Mouse (Mus musculus): Measurements from ENCODE around the gene Gm28576. TPM values are rescaled to one million over a fixed set of nuclear protein-coding genes. Genes with fewer than 3 reads are reported as not detected.
"Not testable (repeated sequence)": the region's sequence is repeated elsewhere in the genome, so short reads cannot be mapped to it uniquely, and the experiment has no call there.

The Gm28576 gene
- not detected in 2 replicates for polyA plus RNA-seq (2015; fragmentation: Nextera tagmentation; extraction: Ambion mirVana)

- H3K4me2 ChIP-seq; ATAC-seq (ENCODE audit: insufficient read depth, low FRiP score, low read depth): not testable (repeated sequence)
- no CpG with 5 or more reads among the region's 8 CpGs for WGBS
Measured at GRCm38 (mm10) chrY:7722641-7723040, at the start of gene Gm28576. Gene Gm28576 (plus strand): TSS chrY:7722941.

More at GRCm38 (mm10) chrY:7722641-7723040, at the start of gene Gm28576:
- not testable (repeated sequence) for H3K9ac ChIP-seq; H3K36me3 ChIP-seq; H3K27me3 ChIP-seq (replicated peaks); H3K27ac ChIP-seq; H3K4me3 ChIP-seq (replicated peaks); H3K4me1 ChIP-seq; H3K9me3 ChIP-seq

Other genes with a start within 250 kb of the Gm28576 start
- 0.04 TPM in 1 of 2 replicates, not detected in the other for gene Gm20826, start 84.5 kb upstream of the Gm28576 start, polyA plus RNA-seq (2015; fragmentation: Nextera tagmentation; extraction: Ambion mirVana)

Measured in stomach, embryonic 15.5 days (tissue).